Mouse (Mus musculus): ENCODE results near the gene Snx13. TPM values are rescaled to one million over a fixed set of nuclear protein-coding genes. Genes with fewer than 3 reads are reported as not detected.

The Snx13 gene
- total and polyA plus RNA-seq, 3 experiments, result 6.2 to 7.6 TPM; not detected in 1

GRCm38 (mm10) chr12:35016056-35016455, 30.9 kb upstream of the Snx13 start:
- Histone ChIP-seq H3K4me3 (ENCODE audit: control insufficient read depth in 1 of 2, insufficient read depth in 1 of 2, low read depth in 2 of 2, low read length in 2 of 2) (no peak overlapping the region), H3K9ac (ENCODE audit: control insufficient read depth, low read depth, low read length, poor library complexity, severe bottlenecking) (no peak overlapping the region), H3K36me3 (ENCODE audit: control insufficient read depth in 1 of 2, insufficient read depth in 2 of 2, low read length in 2 of 2) (no peaks in the 10 kb centered on the region), H3K4me1 (ENCODE audit: control insufficient read depth in 1 of 2, insufficient read depth in 2 of 2, low read length in 2 of 2) (no peaks in the 10 kb centered on the region), H3K9me3 (replicated peaks; ENCODE audit: insufficient read depth, low read length) (no peaks in the 10 kb centered on the region), H3K27ac (ENCODE audit: control insufficient read depth, low read depth, low read length) (no peak overlapping the region), H3K27me3 (ENCODE audit: control insufficient read depth in 1 of 2, insufficient read depth in 2 of 2, low read length in 2 of 2) (no peaks in the 10 kb centered on the region; a peak in 1 of 4 replicates), H3K79me2 (ENCODE audit: control insufficient read depth, insufficient read depth, low read length, poor library complexity) (no peaks in the 10 kb centered on the region)
- TF ChIP-seq MAX (IDR thresholded peaks at IDR 0.05; ENCODE audit: low read length) (no peak), ELF1 (IDR thresholded peaks at IDR 0.05; ENCODE audit: low read depth, low read length) (no peak), SMC3 (IDR thresholded peaks at IDR 0.05; ENCODE audit: low read depth, low read length) (no peak), MAZ (IDR thresholded peaks at IDR 0.05; ENCODE audit: low read depth, low read length) (no peak), ZKSCAN1 (IDR thresholded peaks at IDR 0.05; ENCODE audit: low read depth, low read length) (no peak), CTCF (IDR thresholded peaks at IDR 0.05 in 2 of 3, conservative IDR thresholded peaks at IDR 0.05 in 1 of 3; ENCODE audit: control insufficient read depth in 1 of 3, insufficient read depth in 1 of 3, low read depth in 2 of 3, low read length in 3 of 3, poor library complexity in 1 of 3, severe bottlenecking in 1 of 3) (no peak; a peak in 1 of 6 replicates), ZC3H11A (IDR thresholded peaks at IDR 0.05; ENCODE audit: low read depth, low read length) (no peak), TBP (IDR thresholded peaks at IDR 0.05; ENCODE audit: low read depth, low read length) (no peak), KAT2A (conservative IDR thresholded peaks at IDR 0.05; ENCODE audit: low read depth, low read length) (no peak), USF2 (IDR thresholded peaks at IDR 0.05; ENCODE audit: borderline replicate concordance in 1 of 2, insufficient read depth in 1 of 2, low read depth in 1 of 2, low read length in 2 of 2) (no peak), EP300 (IDR thresholded peaks at IDR 0.05; ENCODE audit: low read depth in 1 of 2, low read length in 2 of 2) (no peak), CHD2 (IDR thresholded peaks at IDR 0.05; ENCODE audit: low read length) (no peak), MAFK (IDR thresholded peaks at IDR 0.05; ENCODE audit: borderline replicate concordance, low read depth, low read length) (no peak), POLR2AphosphoS5 (IDR thresholded peaks at IDR 0.05; ENCODE audit: borderline replicate concordance, low read depth, low read length) (no peak), MYB (IDR thresholded peaks at IDR 0.05; ENCODE audit: low read depth, low read length) (no peak), JUND (IDR thresholded peaks at IDR 0.05; ENCODE audit: low read depth, low read length) (no peak), NELFE (IDR thresholded peaks at IDR 0.05; ENCODE audit: low read depth, low read length) (no peak), USF1 (IDR thresholded peaks at IDR 0.05; ENCODE audit: low read depth, low read length) (no peak), HCFC1 (IDR thresholded peaks at IDR 0.05; ENCODE audit: low read depth, low read length) (no peak), E2F4 (IDR thresholded peaks at IDR 0.05; ENCODE audit: borderline replicate concordance, low read depth, low read length) (no peak)
- no peak for DNase-seq (ENCODE audit: low read depth, low spot score)

GRCm38 (mm10) chr12:35016481-35017250, 30.3 kb upstream of the Snx13 start:
- Histone ChIP-seq H3K9me3 (replicated peaks; ENCODE audit: insufficient read depth, low read length) (no peaks in the 10 kb centered on the region), H3K27ac (ENCODE audit: control insufficient read depth, low read depth, low read length) (no peak overlapping the region), H3K9ac (ENCODE audit: control insufficient read depth, low read depth, low read length, poor library complexity, severe bottlenecking) (no peak overlapping the region), H3K4me3 (ENCODE audit: control insufficient read depth in 1 of 2, insufficient read depth in 1 of 2, low read depth in 2 of 2, low read length in 2 of 2) (no peak overlapping the region), H3K79me2 (ENCODE audit: control insufficient read depth, insufficient read depth, low read length, poor library complexity) (no peaks in the 10 kb centered on the region), H3K4me1 (ENCODE audit: control insufficient read depth in 1 of 2, insufficient read depth in 2 of 2, low read length in 2 of 2) (no peaks in the 10 kb centered on the region), H3K27me3 (ENCODE audit: control insufficient read depth in 1 of 2, insufficient read depth in 2 of 2, low read length in 2 of 2) (no peaks in the 10 kb centered on the region; a peak in 1 of 4 replicates), H3K36me3 (ENCODE audit: control insufficient read depth in 1 of 2, insufficient read depth in 2 of 2, low read length in 2 of 2) (no peaks in the 10 kb centered on the region)
- DNase-seq (ENCODE audit: low read depth, low spot score), result peak; percentile 10
- TF ChIP-seq MAZ (IDR thresholded peaks at IDR 0.05; ENCODE audit: low read depth, low read length), result no peak
- no peak for TF ChIP-seq ETS1 (IDR thresholded peaks at IDR 0.05; ENCODE audit: low read depth, low read length)
- TF ChIP-seq MEF2A (IDR thresholded peaks at IDR 0.05; ENCODE audit: extremely low read depth, insufficient replicate concordance, low read depth, low read length, poor library complexity, severe bottlenecking), result no peak
- no peak for TF ChIP-seq MYC (IDR thresholded peaks at IDR 0.05; ENCODE audit: low read depth, low read length)
- TF ChIP-seq CTCF (IDR thresholded peaks at IDR 0.05 in 2 of 3, conservative IDR thresholded peaks at IDR 0.05 in 1 of 3; ENCODE audit: control insufficient read depth in 1 of 3, insufficient read depth in 1 of 3, low read depth in 2 of 3, low read length in 3 of 3, poor library complexity in 1 of 3, severe bottlenecking in 1 of 3), result no peak
- no peak for TF ChIP-seq TAL1 (IDR thresholded peaks at IDR 0.05; ENCODE audit: low read length)
- no peak for TF ChIP-seq ZNF384 (IDR thresholded peaks at IDR 0.05; ENCODE audit: low read depth, low read length)
- TF ChIP-seq GABPA (IDR thresholded peaks at IDR 0.05; ENCODE audit: low read depth, low read length), result no peak
- TF ChIP-seq MYB (IDR thresholded peaks at IDR 0.05; ENCODE audit: low read depth, low read length), result no peak
- TF ChIP-seq TCF12 (IDR thresholded peaks at IDR 0.05; ENCODE audit: low read depth, low read length), result no peak
- TF ChIP-seq USF1 (IDR thresholded peaks at IDR 0.05; ENCODE audit: low read depth, low read length), result no peak
- no peak for TF ChIP-seq MAFK (IDR thresholded peaks at IDR 0.05; ENCODE audit: borderline replicate concordance, low read depth, low read length)
- no peak for TF ChIP-seq TBP (IDR thresholded peaks at IDR 0.05; ENCODE audit: low read depth, low read length)
- no peak for TF ChIP-seq POLR2AphosphoS5 (IDR thresholded peaks at IDR 0.05; ENCODE audit: borderline replicate concordance, low read depth, low read length)
- TF ChIP-seq SMC3 (IDR thresholded peaks at IDR 0.05; ENCODE audit: low read depth, low read length), result no peak
- no peak for TF ChIP-seq NELFE (IDR thresholded peaks at IDR 0.05; ENCODE audit: low read depth, low read length)
- TF ChIP-seq POLR2AphosphoS2 (IDR thresholded peaks at IDR 0.05; ENCODE audit: low read length), result no peak
- TF ChIP-seq RAD21 (IDR thresholded peaks at IDR 0.05; ENCODE audit: low read depth, low read length), result no peak

Data from MEL (cell line).